Mouse (Mus musculus) ZHBTc4 (cell line): Measurements from ENCODE around the gene Epb41l5.

Experiments used
- DNase-seq: peaks from one replicate; pipeline ENCODE4 v3.0.0-alpha.2; 2011; ENCODE audit warnings: low read depth, low spot score

Epb41l5 gene

DNA sequence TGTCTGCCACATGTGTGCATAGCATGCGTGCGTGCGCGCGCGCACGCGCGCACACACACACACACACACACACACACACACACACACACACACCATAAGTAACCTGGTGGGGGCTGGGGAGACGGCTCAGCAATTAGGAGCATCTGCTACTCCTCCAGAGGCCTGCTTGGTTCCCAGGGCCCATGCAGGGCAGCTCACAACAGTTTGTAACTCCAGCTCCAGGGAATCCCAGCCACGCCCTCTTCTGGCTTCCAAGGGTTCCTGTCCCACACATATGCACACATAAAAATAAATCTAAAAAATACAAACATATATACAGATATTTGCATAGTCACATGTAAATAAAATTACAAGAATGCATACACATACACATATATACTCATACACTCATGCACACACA, 146.1 kb downstream of the Epb41l5 start:
- DNase-seq, result peak; percentile 51

DNA sequence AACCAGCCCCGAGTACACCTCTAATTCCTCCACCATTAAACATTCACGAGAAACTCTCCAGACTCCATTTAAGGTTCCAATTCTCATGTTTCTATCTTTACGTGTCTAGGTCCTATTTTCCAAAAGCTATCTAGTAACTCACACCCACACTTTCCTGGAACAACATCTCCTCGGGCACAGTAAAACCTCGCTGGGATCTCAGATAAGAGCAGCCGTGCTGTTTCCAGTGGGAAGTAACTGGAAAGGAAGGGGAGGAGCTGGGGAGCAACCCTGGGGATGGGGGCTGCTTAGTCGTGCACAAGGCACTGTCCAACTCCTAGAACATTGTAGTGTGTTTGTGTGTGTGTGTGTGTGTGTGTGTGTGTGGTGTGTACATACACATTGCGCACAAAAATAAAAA, 146.9 kb downstream of the Epb41l5 start:
- no peak for DNase-seq

- DNase-seq, result no peak
Measured at GRCm38 (mm10) chr1:119499456-119499855, 149.3 kb downstream of the Epb41l5 start.

DNA sequence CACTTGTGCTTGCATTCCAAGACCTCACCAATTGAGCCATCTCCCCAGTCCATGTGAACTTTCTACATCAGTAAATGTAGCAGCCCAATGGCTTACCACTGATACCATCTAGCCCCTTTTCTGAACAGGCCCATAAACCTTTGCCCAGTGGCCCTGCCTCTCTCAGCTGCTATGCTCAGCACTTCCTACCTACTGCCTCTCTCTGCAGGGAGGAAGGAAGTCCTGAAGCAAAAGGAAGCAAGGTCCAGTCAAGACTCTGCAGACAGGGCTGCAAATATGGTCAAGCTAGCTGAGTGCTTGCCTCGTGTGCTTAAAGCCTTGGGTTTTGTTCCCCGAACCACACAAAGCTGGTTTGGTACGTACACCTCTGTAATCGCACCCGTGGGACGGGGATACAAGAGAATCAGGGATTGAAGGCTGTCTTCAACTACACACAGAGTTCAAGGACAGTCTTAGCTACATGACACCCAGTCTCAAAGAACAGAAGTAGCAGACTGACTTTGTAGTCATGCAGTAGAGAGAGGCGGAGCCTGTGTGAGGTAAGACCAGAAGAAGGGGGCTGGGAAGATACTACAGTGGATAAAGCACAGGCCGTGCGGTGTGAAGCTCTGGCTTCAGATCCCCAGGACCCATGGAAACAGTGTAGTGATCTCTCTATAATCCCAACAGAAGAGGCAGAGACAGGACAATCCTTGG, 150.1 kb downstream of the Epb41l5 start:
- DNase-seq, result peak; percentile 67

DNA sequence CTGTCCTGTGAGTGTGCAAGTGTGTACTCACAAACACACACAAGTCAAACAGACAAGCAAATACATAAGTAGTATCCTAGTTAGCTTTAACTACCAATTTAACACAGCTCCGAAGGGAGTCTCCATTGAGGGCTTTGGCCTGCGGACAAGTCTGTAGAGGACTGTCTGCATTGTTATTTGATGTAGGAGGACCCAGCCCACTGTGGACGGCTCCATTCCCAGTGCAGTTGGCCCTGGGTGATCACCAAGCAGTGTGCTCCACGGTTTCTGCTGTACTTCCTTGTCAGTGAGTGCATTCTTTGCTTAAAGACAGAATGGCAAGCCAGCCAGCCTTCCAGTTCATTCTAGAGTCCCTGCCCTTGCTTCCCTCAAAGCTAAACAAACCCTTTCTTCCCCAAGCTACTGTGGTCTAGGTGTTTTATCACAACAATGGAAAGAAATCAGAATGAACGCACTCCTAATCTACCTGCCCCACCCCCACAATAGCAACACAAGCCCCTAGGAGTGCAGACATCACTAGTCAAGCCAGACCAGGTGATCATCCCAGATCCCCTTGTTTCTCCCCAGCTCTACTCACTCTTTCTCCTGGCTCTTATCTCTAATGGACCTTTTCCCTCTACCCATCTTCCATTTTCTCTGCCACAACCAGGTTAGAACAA, 151.3 kb downstream of the Epb41l5 start:
- DNase-seq, result peak; percentile 96

- no peak for DNase-seq
Measured at GRCm38 (mm10) chr1:119495396-119495775, 153.4 kb downstream of the Epb41l5 start.
